Mouse (Mus musculus) cerebellum, adult 2 months (tissue): ENCODE measurements around the gene Gm48551. TPM values are rescaled to one million over a fixed set of nuclear protein-coding genes. Genes with fewer than 3 reads are reported as not detected.

ENCODE experiments used
- DNase-seq, 2 experiments: peaks; one replicate each; pipeline ENCODE4 v3.0.0; 2021
- H3K27ac ChIP-seq: fragments of 200-500 bp; 2 replicates; pipeline ENCODE4 v1.5.1; 2012; ENCODE audit warnings: low read length, control low read depth, inconsistent platforms; ENCODE audit not compliant: insufficient read depth
- H3K27me3 ChIP-seq: fragments of 200-500 bp; 2 replicates; pipeline ENCODE4 v1.6.1; 2012; ENCODE audit warnings: inconsistent platforms, mild to moderate bottlenecking, low read length, moderate library complexity; ENCODE audit not compliant: control insufficient read depth, insufficient read depth
- H3K4me1 ChIP-seq: fragments of 200-500 bp; 2 replicates; pipeline ENCODE4 v1.6.1; 2011; ENCODE audit warnings: low read length; ENCODE audit not compliant: control insufficient read depth, insufficient read depth
- H3K4me3 ChIP-seq: fragments of 200-500 bp; replicated peaks from 2 replicates; pipeline ENCODE3; 2011; ENCODE audit warnings: mild to moderate bottlenecking, low read depth, low read length, control low read depth; ENCODE audit not compliant: insufficient read depth
- CTCF ChIP-seq: fragments of 200-500 bp; IDR thresholded peaks from 2 replicates; pipeline ENCODE4 v1.5.1; 2011; ENCODE audit warnings: low read depth, mild to moderate bottlenecking, control low read depth, low read length, moderate library complexity, borderline replicate concordance; ENCODE audit not compliant: insufficient read depth
- POLR2A ChIP-seq: fragments of 200-500 bp; IDR thresholded peaks from 2 replicates; pipeline ENCODE4 v1.6.1; 2011; ENCODE audit warnings: low read length, control low read depth, borderline replicate concordance; ENCODE audit not compliant: insufficient read depth
- WGBS: fragments of 180-500 bp; shearing (Covaris S2); methylation state at CpG from one replicate; pipeline ENCODE4 v1.1.7; 2018; 5-methylcytosine and 5-hydroxymethylcytosine counted together
- polyA plus RNA-seq: library from polyadenylated mRNA; depleted of rRNA; stranded (reverse); fragments of >200 nt; gene quantifications from 2 replicates; pipeline ENCODE4 v1.2.3, GENCODE M21; 2012; rRNA removed

The Gm48551 gene
- polyA plus RNA-seq = 10.2 and 10.8 TPM in 2 replicates

GRCm38 (mm10) chr10:81383802-81384604, at the start of gene Gm48551, which contains the start of gene Dohh:
Gene Gm48551, plus strand, starts transcription at chr10:81384466.
Gene Dohh, plus strand, starts transcription at chr10:81384428.
- no peaks in the 10 kb centered on the region for H3K27me3 ChIP-seq
- peak within 1 kb of the TSS; percentile 59 for H3K27ac ChIP-seq
- TF ChIP-seq CTCF (no peak), POLR2A (peak; percentile 90)
- DNase-seq = peak; percentile 99 to 100
- peak within 1 kb of the TSS; percentile 83 for H3K4me3 ChIP-seq
- H3K4me1 ChIP-seq = peaks cover 10% of the 10 kb centered on the region
- 8% methylated on average over 54 of the region's 54 CpGs for WGBS

- WGBS = 29% methylated on average over 17 of the region's 19 CpGs
These were observed 48.6 kb upstream of the Gm48551 start for GRCm38 (mm10) chr10:81335393-81336340.

GRCm38 (mm10) chr10:81336558-81336957, 47.7 kb upstream of the Gm48551 start:
- Histone ChIP-seq H3K4me1 (no peaks in the 10 kb centered on the region; the same call in 1 of the 2 replicates), H3K27ac (no peak overlapping the region), H3K27me3 (0 out of 2 replicates have a peak, but pooled peaks cover 1% of the 10 kb centered on the region), H3K4me3 (no peak overlapping the region)
- no peak for TF ChIP-seq CTCF
- no peak for TF ChIP-seq POLR2A
- WGBS = 91% methylated on average over 4 of the region's 4 CpGs
- no peak for DNase-seq

More at GRCm38 (mm10) chr10:81335393-81336340, 48.6 kb upstream of the Gm48551 start:
- 0 out of 2 replicates have a peak, but pooled peaks cover 1% of the 10 kb centered on the region for H3K27me3 ChIP-seq
- no peak for DNase-seq
- H3K4me3 ChIP-seq = no peak overlapping the region
- TF ChIP-seq POLR2A = no peak
- no peak for TF ChIP-seq CTCF
- H3K4me1 ChIP-seq = no peaks in the 10 kb centered on the region; the same call in 1 of the 2 replicates
- H3K27ac ChIP-seq = no peak overlapping the region

- DNase-seq = no peak
- 41% methylated on average over 17 of the region's 17 CpGs for WGBS
- no peak overlapping the region for H3K4me3 ChIP-seq
- no peak overlapping the region for H3K27ac ChIP-seq
- no peaks in the 10 kb centered on the region; the same call in 1 of the 2 replicates for H3K27me3 ChIP-seq
- no peaks in the 10 kb centered on the region; the same call in 1 of the 2 replicates for H3K4me1 ChIP-seq
- TF ChIP-seq CTCF = no peak
- no peak for TF ChIP-seq POLR2A
These were observed 43.5 kb upstream of the Gm48551 start for GRCm38 (mm10) chr10:81340551-81341332.

- no peaks in the 10 kb centered on the region; the same call in 1 of the 2 replicates for H3K4me1 ChIP-seq
- H3K27ac ChIP-seq = no peak overlapping the region
- no peaks in the 10 kb centered on the region; the same call in 1 of the 2 replicates for H3K27me3 ChIP-seq
- H3K4me3 ChIP-seq = no peak overlapping the region
- TF ChIP-seq CTCF (peak; percentile 54; the same call in 1 of the 2 replicates), POLR2A (no peak)
- 34% methylated on average over 16 of the region's 16 CpGs for WGBS
- peak in 1 of 2 experiments; percentile 68 for DNase-seq
These were observed 42.8 kb upstream of the Gm48551 start for GRCm38 (mm10) chr10:81341333-81341949.

GRCm38 (mm10) chr10:81342686-81343505, 41.4 kb upstream of the Gm48551 start, which contains the start of gene Gipc3:
Gene Gipc3, minus strand, starts transcription at chr10:81343266.
- Histone ChIP-seq H3K27me3 (no peaks in the 10 kb centered on the region; the same call in 1 of the 2 replicates), H3K27ac (no peak within 1 kb of the TSS), H3K4me1 (no peaks in the 10 kb centered on the region; the same call in 1 of the 2 replicates), H3K4me3 (no peak within 1 kb of the TSS)
- no peak for DNase-seq
- 6% methylated on average over 62 of the region's 67 CpGs for WGBS
- no peak for TF ChIP-seq CTCF
- TF ChIP-seq POLR2A = no peak
